Comparison of ENCODE assay signal across 39 mouse cellular contexts in the genomic region with DNA sequence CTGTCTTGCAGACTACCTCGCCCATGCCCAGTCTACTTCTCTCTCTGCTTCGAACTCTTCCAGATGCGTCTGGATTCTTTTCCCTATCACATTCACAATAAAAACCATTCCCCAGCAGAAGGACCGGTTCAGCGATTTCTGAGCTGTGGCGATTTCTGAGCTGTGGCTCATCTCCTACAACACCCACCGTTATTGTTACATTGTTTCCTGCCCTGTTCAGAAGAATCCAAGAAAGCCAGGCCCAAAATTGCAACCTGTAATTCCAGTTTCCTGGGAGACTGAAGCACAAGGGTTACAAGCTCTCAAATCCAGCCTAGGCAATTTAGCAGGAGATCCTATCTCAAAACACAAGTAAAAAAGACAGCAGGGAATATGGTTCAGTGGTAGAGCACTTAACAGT. TPM values are rescaled to one million over a fixed set of nuclear protein-coding genes. Genes with fewer than 3 reads are reported as not detected.
"Had no signal": no experiment of that assay in that cellular context is flagged by ENCODE, and none has a peak within 500 bp of the region (broad histone marks: within the 10 kb centered on the region; RNA-seq: fewer than 3 reads in every experiment).

No protein-coding gene starts in this region.

- ATAC-seq: forebrain, embryonic 13.5 days; forebrain, embryonic 14.5 days; forebrain, embryonic 15.5 days; forebrain, embryonic 16.5 days; forebrain, postnatal 0 days had no signal

- H3K27me3 ChIP-seq: embryonic facial prominence, embryonic 12.5 days; forebrain, embryonic 15.5 days had no signal

- H3K9ac ChIP-seq: embryonic facial prominence, embryonic 12.5 days; embryonic facial prominence, embryonic 13.5 days; embryonic facial prominence, embryonic 15.5 days; forebrain, embryonic 12.5 days; forebrain, embryonic 13.5 days; forebrain, embryonic 15.5 days; forebrain, postnatal 0 days had no signal

- H3K27ac ChIP-seq: embryonic facial prominence, embryonic 12.5 days; embryonic facial prominence, embryonic 13.5 days; embryonic facial prominence, embryonic 15.5 days; forebrain, embryonic 10.5 days; forebrain, embryonic 12.5 days; forebrain, embryonic 13.5 days; forebrain, embryonic 15.5 days; gastrocnemius, adult 2 months; heart, adult 2 months had no signal

- DNase-seq: cerebellum, adult 18-20 months; cerebellum, adult 2 months; cerebellum, adult 8-10 months; cerebellum, adult 9-10 months; cerebellum, adult 9-11 months; cerebellum, postnatal 10 days; cerebellum, postnatal 14 days; cerebellum, postnatal 25 days; cerebellum, postnatal 36 days; embryo, embryonic 11 days; forebrain, postnatal 0 days; gastrocnemius, adult 2 months; gastrocnemius, postnatal 10 days; gastrocnemius, postnatal 14 days; gastrocnemius, postnatal 25 days; gastrocnemius, postnatal 36 days; heart, adult 18-20 months; heart, adult 2 months had no signal

- H3K36me3 ChIP-seq: embryonic facial prominence, embryonic 12.5 days; embryonic facial prominence, embryonic 13.5 days; embryonic facial prominence, embryonic 15.5 days; forebrain, embryonic 10.5 days; forebrain, embryonic 12.5 days; forebrain, embryonic 15.5 days had no signal

- H3K9me3 ChIP-seq: embryonic facial prominence, embryonic 12.5 days; embryonic facial prominence, embryonic 13.5 days; embryonic facial prominence, embryonic 15.5 days; forebrain, embryonic 10.5 days; forebrain, embryonic 12.5 days; forebrain, embryonic 13.5 days; forebrain, embryonic 15.5 days had no signal

- H3K4me2 ChIP-seq: embryonic facial prominence, embryonic 12.5 days; embryonic facial prominence, embryonic 13.5 days; embryonic facial prominence, embryonic 15.5 days; forebrain, embryonic 12.5 days; forebrain, embryonic 13.5 days; forebrain, embryonic 15.5 days had no signal

- H3K4me3 ChIP-seq: embryonic facial prominence, embryonic 12.5 days; embryonic facial prominence, embryonic 13.5 days; embryonic facial prominence, embryonic 15.5 days; erythroblast, embryonic 14.5 days; forebrain, embryonic 10.5 days; forebrain, embryonic 12.5 days; forebrain, embryonic 13.5 days; forebrain, embryonic 15.5 days; gastrocnemius, adult 2 months; heart, adult 2 months had no signal

RNA-seq across cellular contexts. Expression of a gene that starts 2.5 kb away (rescaled TPM):
- total RNA-seq: common myeloid progenitor, adult 5-6 weeks; gastrocnemius, adult 18-20 months; gastrocnemius, adult 2 months; gastrocnemius, adult 8-10 months; gastrocnemius, postnatal 10 days; gastrocnemius, postnatal 14 days; gastrocnemius, postnatal 25 days; gastrocnemius, postnatal 36 days; gastrocnemius, postnatal 4 days; granulocyte monocyte progenitor cell, adult 5-6 weeks; heart, adult 18-20 months; heart, adult 2 months; heart, adult 8-10 months had no signal
- polyA plus RNA-seq: embryonic facial prominence, embryonic 12.5 days; embryonic facial prominence, embryonic 15.5 days; erythroblast, embryonic 14.5 days; forebrain, embryonic 11.5 days; forebrain, embryonic 12.5 days; gonadal fat pad, adult 2 months; heart, adult 2 months had no signal

RNA-seq across cellular contexts. Expression of a gene that starts 47.0 kb away (rescaled TPM):
- total RNA-seq: common myeloid progenitor, adult 5-6 weeks; forebrain, postnatal 0 days; gastrocnemius, adult 18-20 months; gastrocnemius, adult 2 months; gastrocnemius, adult 8-10 months; gastrocnemius, postnatal 10 days; gastrocnemius, postnatal 14 days; gastrocnemius, postnatal 25 days; gastrocnemius, postnatal 36 days; gastrocnemius, postnatal 4 days; granulocyte monocyte progenitor cell, adult 5-6 weeks; heart, adult 18-20 months; heart, adult 2 months; heart, adult 8-10 months had no signal
- polyA plus RNA-seq: cerebellum, adult 2 months; cortical plate, adult 2 months; embryonic facial prominence, embryonic 11.5 days; embryonic facial prominence, embryonic 12.5 days; embryonic facial prominence, embryonic 13.5 days; embryonic facial prominence, embryonic 15.5 days; erythroblast, embryonic 14.5 days; forebrain, embryonic 10.5 days; forebrain, embryonic 11.5 days; forebrain, embryonic 12.5 days; forebrain, embryonic 13.5 days; forebrain, embryonic 14.5 days; forebrain, embryonic 15.5 days; forebrain, embryonic 16.5 days; forebrain, postnatal 0 days; frontal cortex, adult 2 months; heart, adult 2 months had no signal

RNA-seq across cellular contexts. Expression of a gene that starts 50.4 kb away (rescaled TPM):
- total RNA-seq: common myeloid progenitor, adult 5-6 weeks; gastrocnemius, adult 18-20 months; gastrocnemius, adult 2 months; gastrocnemius, adult 8-10 months; gastrocnemius, postnatal 10 days; gastrocnemius, postnatal 14 days; gastrocnemius, postnatal 25 days; gastrocnemius, postnatal 36 days; gastrocnemius, postnatal 4 days; granulocyte monocyte progenitor cell, adult 5-6 weeks; heart, adult 2 months; heart, adult 8-10 months had no signal
- polyA plus RNA-seq: erythroblast, embryonic 14.5 days had no signal
